Mouse (Mus musculus) C2C12 (cell line): ENCODE measurements at regions not wholly inside any gene's neighbourhood (a gene's known extent, or its start where the extent isn't known, plus 50 kb on each side); places are given as distances from the start of the nearest gene placed in this dataset.

Experiments
- CTCF ChIP-seq: IDR thresholded peaks from one replicate; pipeline ENCODE4 v1.5.1; 2011; ENCODE audit not compliant: control insufficient read depth, insufficient read depth, insufficient read length
- MAX ChIP-seq: IDR thresholded peaks from one replicate; pipeline ENCODE4 v1.6.1; 2011; ENCODE audit warnings: mild to moderate bottlenecking, control low read depth
- MYOD1 ChIP-seq: IDR thresholded peaks from one replicate; pipeline ENCODE4 v1.6.1; 2011; ENCODE audit warnings: low read depth; ENCODE audit not compliant: control insufficient read depth, insufficient read length
- MYOG ChIP-seq: IDR thresholded peaks from one replicate; pipeline ENCODE4 v1.6.1; 2011; ENCODE audit not compliant: control insufficient read depth, insufficient read length; ENCODE audit errors: extremely low read depth
- USF1 ChIP-seq: IDR thresholded peaks from one replicate; pipeline ENCODE4 v1.6.1; 2011; ENCODE audit warnings: low read depth, mild to moderate bottlenecking, control low read depth, moderate library complexity

DNA sequence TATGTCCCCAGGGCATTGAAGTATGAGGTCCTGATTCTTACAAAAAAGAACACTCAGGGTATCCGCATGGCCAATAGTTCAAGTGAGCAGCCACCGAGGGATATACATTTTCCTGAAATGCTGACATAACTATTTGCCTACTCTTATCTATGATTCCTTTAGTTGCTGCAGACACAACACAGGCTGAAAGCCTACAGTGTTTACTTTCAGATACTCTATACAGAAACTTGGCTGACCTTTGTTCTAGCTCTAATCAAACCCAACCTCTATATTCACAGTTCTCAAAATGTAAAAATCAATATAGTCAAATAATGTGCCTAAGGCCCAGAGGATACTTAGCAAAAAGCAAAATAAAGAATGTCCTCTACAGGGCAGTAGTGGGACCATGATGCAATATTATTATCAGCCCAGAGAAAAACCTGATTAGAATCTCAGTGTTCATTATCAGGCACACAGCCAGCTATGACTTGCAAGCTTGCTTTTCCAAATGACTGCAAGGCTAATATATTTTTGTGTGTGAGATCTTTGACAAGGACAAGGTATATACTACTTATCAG lies 281.2 kb upstream of the Nfia start:
- TF ChIP-seq CTCF = no peak
- TF ChIP-seq MYOD1 = no peak
- TF ChIP-seq USF1 = no peak
- no peak for TF ChIP-seq MAX
- no peak for TF ChIP-seq MYOG
